Mouse (Mus musculus) neural tube, embryonic 14.5 days (tissue): ENCODE data around the gene Nampt. TPM values are rescaled to one million over a fixed set of nuclear protein-coding genes. Genes with fewer than 3 reads are reported as not detected.
"Not testable (repeated sequence)": the region's sequence is repeated elsewhere in the genome, so short reads cannot be mapped to it uniquely, and the experiment has no call there.

Source experiments
- ATAC-seq: fragments of 200-750 bp; cut with Nextera tagmentation; 2 replicates; pipeline ENCODE4 v1.8.0; 2017; ENCODE audit warnings: low read depth, mild to moderate bottlenecking, moderate TSS enrichment, moderate library complexity
- H3K27ac ChIP-seq: fragments of 300-500 bp; sonication (generic); 2 replicates; pipeline ENCODE4 v1.5.1; 2014; ENCODE audit warnings: low read depth, mild to moderate bottlenecking, control low read depth, low read length, moderate library complexity, mixed read lengths
- H3K27me3 ChIP-seq: fragments of 300-500 bp; sonication (generic); 2 replicates; pipeline ENCODE4 v1.6.1; 2014; ENCODE audit warnings: low read length; ENCODE audit not compliant: control insufficient read depth, insufficient read depth
- H3K36me3 ChIP-seq: fragments of 300-500 bp; sonication (generic); 2 replicates; pipeline ENCODE4 v1.6.1; 2014; ENCODE audit warnings: low read length, mixed read lengths; ENCODE audit not compliant: control insufficient read depth, insufficient read depth
- H3K4me1 ChIP-seq: fragments of 300-500 bp; sonication (generic); 2 replicates; pipeline ENCODE4 v1.6.1; 2014; ENCODE audit warnings: low read length; ENCODE audit not compliant: control insufficient read depth, insufficient read depth
- H3K4me2 ChIP-seq: fragments of 300-500 bp; sonication (generic); 2 replicates; pipeline ENCODE4 v1.6.1; 2014; ENCODE audit warnings: mild to moderate bottlenecking, low read depth, low read length, control low read depth
- H3K4me3 ChIP-seq: fragments of 300-500 bp; sonication (generic); 2 replicates; pipeline ENCODE4 v1.5.1; 2014; ENCODE audit warnings: low read depth, low read length, control low read depth, mixed read lengths
- H3K9ac ChIP-seq: fragments of 300-500 bp; sonication (generic); replicated peaks from 2 replicates; pipeline ENCODE4 v1.6.1; 2014; ENCODE audit warnings: low read depth, mild to moderate bottlenecking, control low read depth, low read length, mixed read lengths
- H3K9me3 ChIP-seq: fragments of 300-500 bp; sonication (generic); 2 replicates; pipeline ENCODE4 v1.6.1; 2016; ENCODE audit warnings: low read length; ENCODE audit not compliant: control insufficient read depth
- WGBS: fragments of 180-500 bp; shearing (Covaris S2); extraction: QIAGEN DNeasy Blood & Tissue Kit; methylation state at CpG from one replicate; pipeline ENCODE4 v1.1.7; 2014; 5-methylcytosine and 5-hydroxymethylcytosine counted together
- polyA plus RNA-seq: library from polyadenylated mRNA; unstranded; fragments of >200 nt; fragmentation: Nextera tagmentation; extraction: Ambion mirVana; gene quantifications from 2 replicates; pipeline ENCODE4 v1.2.1, GENCODE M21; 2014

Nampt gene
- polyA plus RNA-seq, 1 experiment from 2014 or later: 32.9 TPM

- Histone ChIP-seq H3K9ac (no peak overlapping the region), H3K4me1 (no peaks in the 10 kb centered on the region), H3K9me3 (no peaks in the 10 kb centered on the region), H3K4me3 (no peak overlapping the region), H3K4me2 (no peak overlapping the region), H3K27me3 (no peaks in the 10 kb centered on the region), H3K27ac (no peak overlapping the region), H3K36me3 (no peaks in the 10 kb centered on the region)
- no peak for ATAC-seq
- WGBS: 99% methylated on average over 2 of the region's 2 CpGs
Observed at GRCm38 (mm10) chr12:32886353-32886752, 67.0 kb downstream of the Nampt start.

- Histone ChIP-seq H3K9me3 (no peaks in the 10 kb centered on the region), H3K27me3 (no peaks in the 10 kb centered on the region), H3K4me1 (no peaks in the 10 kb centered on the region), H3K4me2 (no peak overlapping the region), H3K27ac (no peak overlapping the region), H3K36me3 (no peaks in the 10 kb centered on the region), H3K9ac (no peak overlapping the region), H3K4me3 (no peak overlapping the region)
- WGBS: 94% methylated on average over 3 of the region's 3 CpGs
- ATAC-seq: no peak
Observed at GRCm38 (mm10) chr12:32888226-32888625, 68.9 kb downstream of the Nampt start.

GRCm38 (mm10) chr12:32889846-32890245 lies 70.5 kb downstream of the Nampt start:
- no peak overlapping the region for H3K4me3 ChIP-seq
- H3K4me1 ChIP-seq: no peaks in the 10 kb centered on the region
- WGBS: 87% methylated on average over 5 of the region's 5 CpGs
- no peak overlapping the region for H3K27ac ChIP-seq
- H3K27me3 ChIP-seq: no peaks in the 10 kb centered on the region
- no peaks in the 10 kb centered on the region for H3K9me3 ChIP-seq
- no peak overlapping the region for H3K4me2 ChIP-seq
- H3K36me3 ChIP-seq: no peaks in the 10 kb centered on the region
- no peak overlapping the region for H3K9ac ChIP-seq
- ATAC-seq: no peak

- ATAC-seq: no peak
- H3K27me3 ChIP-seq: no peaks in the 10 kb centered on the region
- no peaks in the 10 kb centered on the region for H3K9me3 ChIP-seq
- H3K4me3 ChIP-seq: no peak overlapping the region
- H3K4me1 ChIP-seq: no peaks in the 10 kb centered on the region
- no peak overlapping the region for H3K27ac ChIP-seq
- H3K36me3 ChIP-seq: no peaks in the 10 kb centered on the region
- H3K9ac ChIP-seq: no peak overlapping the region
- H3K4me2 ChIP-seq: no peak overlapping the region
- WGBS: 82% methylated on average over 4 of the region's 4 CpGs
Observed at GRCm38 (mm10) chr12:32890455-32890854, 71.1 kb downstream of the Nampt start.

- H3K9me3 ChIP-seq, H3K27ac ChIP-seq, H3K4me1 ChIP-seq, ATAC-seq, H3K4me3 ChIP-seq, H3K9ac ChIP-seq, H3K36me3 ChIP-seq, H3K4me2 ChIP-seq, H3K27me3 ChIP-seq: not testable (repeated sequence)
- 93% methylated on average over 13 of the region's 13 CpGs for WGBS
Observed at GRCm38 (mm10) chr12:32891271-32891670, 71.9 kb downstream of the Nampt start.

- Histone ChIP-seq H3K27ac (no peak overlapping the region), H3K4me2 (no peak overlapping the region), H3K27me3 (no peaks in the 10 kb centered on the region), H3K36me3 (no peaks in the 10 kb centered on the region), H3K4me1 (no peaks in the 10 kb centered on the region), H3K9me3 (no peaks in the 10 kb centered on the region), H3K4me3 (no peak overlapping the region), H3K9ac (no peak overlapping the region)
- ATAC-seq: no peak
- 48% methylated on average over 12 of the region's 12 CpGs for WGBS
Observed at GRCm38 (mm10) chr12:32893212-32893611, 73.9 kb downstream of the Nampt start.

GRCm38 (mm10) chr12:32895806-32896205 lies 76.5 kb downstream of the Nampt start:
- ATAC-seq: no peak
- Histone ChIP-seq H3K4me2 (no peak overlapping the region), H3K4me3 (no peak overlapping the region), H3K27ac (no peak overlapping the region), H3K4me1 (no peaks in the 10 kb centered on the region), H3K27me3 (no peaks in the 10 kb centered on the region), H3K36me3 (no peaks in the 10 kb centered on the region), H3K9me3 (no peaks in the 10 kb centered on the region), H3K9ac (no peak overlapping the region)
- 100% methylated on average over 1 of the region's 1 CpGs for WGBS

GRCm38 (mm10) chr12:32896496-32896895 lies 77.2 kb downstream of the Nampt start:
- no peak for ATAC-seq
- Histone ChIP-seq H3K36me3 (no peaks in the 10 kb centered on the region), H3K27me3 (no peaks in the 10 kb centered on the region), H3K4me3 (no peak overlapping the region), H3K9me3 (no peaks in the 10 kb centered on the region), H3K9ac (no peak overlapping the region), H3K4me2 (no peak overlapping the region), H3K27ac (no peak overlapping the region), H3K4me1 (no peaks in the 10 kb centered on the region)
- 87% methylated on average over 7 of the region's 7 CpGs for WGBS

- no peaks in the 10 kb centered on the region for H3K4me1 ChIP-seq
- no peaks in the 10 kb centered on the region for H3K27me3 ChIP-seq
- no peaks in the 10 kb centered on the region for H3K36me3 ChIP-seq
- H3K9ac ChIP-seq: no peak overlapping the region
- H3K4me2 ChIP-seq: no peak overlapping the region
- H3K4me3 ChIP-seq: no peak overlapping the region
- no peaks in the 10 kb centered on the region for H3K9me3 ChIP-seq
- H3K27ac ChIP-seq: no peak overlapping the region
- WGBS: 48% methylated on average over 13 of the region's 13 CpGs
- peak; percentile 80 for ATAC-seq
Observed at GRCm38 (mm10) chr12:32897199-32898120, 78.1 kb downstream of the Nampt start.
